Mouse (Mus musculus) brain, embryonic 14.5 days (tissue): ENCODE measurements around the gene Serpine1. TPM values are rescaled to one million over a fixed set of nuclear protein-coding genes. Genes with fewer than 3 reads are reported as not detected.

Experiments used
- DNase-seq: peaks from one replicate; pipeline ENCODE4 v3.0.0-alpha.2; 2011; ENCODE audit warnings: low read depth
- CTCF ChIP-seq: fragments of 200-500 bp; IDR thresholded peaks from 2 replicates; pipeline ENCODE4 v1.5.1; 2012; ENCODE audit warnings: inconsistent platforms, mild to moderate bottlenecking, moderate library complexity, borderline replicate concordance; ENCODE audit not compliant: insufficient read depth, insufficient read length; ENCODE audit errors: extremely low read depth
- POLR2A ChIP-seq: fragments of 200-500 bp; IDR thresholded peaks from 2 replicates; pipeline ENCODE4 v1.6.1; 2012; ENCODE audit warnings: mild to moderate bottlenecking, inconsistent platforms, borderline replicate concordance; ENCODE audit not compliant: poor library complexity, insufficient read depth, insufficient read length, severe bottlenecking; ENCODE audit errors: extremely low read depth
- polyA plus RNA-seq: library from polyadenylated mRNA; depleted of rRNA; stranded (reverse); fragments of >200 nt; gene quantifications from 2 replicates; pipeline ENCODE4 v1.2.3, GENCODE M21; 2012

The Serpine1 gene
- polyA plus RNA-seq, 1 experiment = 2.6 TPM

- no peak for DNase-seq
- no peak for TF ChIP-seq CTCF
- TF ChIP-seq POLR2A = no peak
Measured at GRCm38 (mm10) chr5:137108111-137108510, 36.0 kb upstream of the Serpine1 start.

DNA sequence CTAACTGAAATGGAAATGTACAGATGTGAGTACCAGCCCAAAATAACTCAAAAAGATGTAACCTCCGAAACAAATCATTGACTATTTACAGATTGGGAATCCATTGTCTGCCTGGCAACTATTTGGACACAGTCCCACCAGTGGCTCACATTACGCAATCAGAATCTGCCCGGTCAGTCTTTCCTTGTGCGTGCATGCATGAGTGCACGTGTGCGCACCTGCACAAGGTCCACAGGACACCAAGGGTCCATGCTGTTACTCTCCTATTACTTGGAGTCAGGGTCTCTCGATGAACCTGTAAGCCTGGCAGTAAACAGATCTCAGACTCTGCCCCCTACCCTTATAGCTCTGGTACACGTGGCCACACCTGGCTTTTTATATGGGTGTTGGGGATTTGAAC, 35.6 kb upstream of the Serpine1 start:
- no peak for DNase-seq
- TF ChIP-seq POLR2A (no peak), CTCF (no peak)

GRCm38 (mm10) chr5:137107024-137107423, 35.0 kb upstream of the Serpine1 start:
- DNase-seq = peak; percentile 92
- TF ChIP-seq CTCF = peak; percentile 74; the same call in 1 of the 2 replicates
- TF ChIP-seq POLR2A = no peak

DNA sequence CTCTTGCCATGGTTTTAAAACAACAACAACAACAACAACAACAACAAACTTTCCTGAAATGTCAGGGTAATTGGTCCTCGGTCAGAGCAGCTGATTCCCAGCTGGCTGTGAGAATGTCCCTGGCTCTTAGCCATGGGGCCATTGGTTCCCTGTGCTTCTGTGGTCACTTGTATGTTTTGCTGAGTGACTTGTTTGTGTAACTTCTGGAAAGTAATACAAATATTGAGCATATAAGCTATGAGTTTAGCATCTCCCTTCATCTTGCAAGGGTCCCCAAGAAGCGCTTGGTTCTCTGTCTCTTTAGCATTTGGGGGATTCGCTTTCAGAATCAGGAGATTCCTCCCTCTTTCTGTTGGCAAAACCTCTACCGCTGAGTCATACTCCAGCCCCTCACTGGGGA, 34.4 kb upstream of the Serpine1 start:
- no peak for DNase-seq
- TF ChIP-seq CTCF = no peak

DNA sequence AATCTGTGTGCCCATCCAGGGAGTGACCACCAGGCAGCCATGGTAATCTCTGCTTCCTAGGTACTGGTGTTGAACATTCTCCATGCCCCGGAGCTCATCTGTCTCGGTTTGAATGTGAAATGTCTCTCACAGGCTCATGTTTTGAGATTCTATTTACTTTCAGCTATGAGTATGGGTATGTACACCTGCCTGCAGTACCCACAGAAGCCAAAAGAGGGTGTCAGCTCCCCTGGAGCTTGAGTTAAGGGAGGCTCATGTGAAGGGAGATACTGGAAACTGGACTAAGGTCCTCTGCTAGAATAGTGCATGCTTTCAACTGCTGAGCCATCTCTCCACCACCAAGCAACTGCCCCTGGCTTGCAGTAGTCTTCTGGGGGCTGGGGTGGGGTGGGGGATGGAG, 31.9 kb upstream of the Serpine1 start:
- DNase-seq = no peak
- TF ChIP-seq POLR2A (no peak), CTCF (peak; percentile 12; the same call in 1 of the 2 replicates)

GRCm38 (mm10) chr5:137102575-137103522, 30.8 kb upstream of the Serpine1 start:
- DNase-seq = peak; percentile 51
- TF ChIP-seq CTCF (no peak), POLR2A (no peak)

DNA sequence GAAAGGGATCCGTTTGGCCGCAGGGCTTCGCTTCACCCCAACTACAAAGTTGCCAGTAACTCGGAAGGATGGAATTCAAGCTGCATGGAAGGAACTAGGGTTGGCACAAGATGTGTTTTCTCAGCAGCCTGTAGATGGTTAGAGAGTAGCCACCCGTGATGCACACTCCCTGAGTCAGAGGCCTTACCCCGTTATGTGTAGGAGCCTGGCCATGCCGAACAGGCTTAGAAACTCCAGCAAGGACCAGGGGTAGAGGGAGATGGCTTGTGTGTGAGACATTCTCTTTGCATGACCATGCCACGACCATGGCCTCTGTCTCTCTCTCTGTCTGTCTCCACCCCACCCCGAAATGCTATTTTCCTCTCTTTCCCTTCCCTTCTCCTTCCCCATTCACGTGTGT, 30.0 kb upstream of the Serpine1 start:
- DNase-seq = no peak
- no peak for TF ChIP-seq CTCF
- TF ChIP-seq POLR2A = no peak

- no peak for TF ChIP-seq CTCF
- TF ChIP-seq POLR2A = no peak
- DNase-seq = no peak
Measured at GRCm38 (mm10) chr5:137100660-137101059, 28.6 kb upstream of the Serpine1 start.

DNA sequence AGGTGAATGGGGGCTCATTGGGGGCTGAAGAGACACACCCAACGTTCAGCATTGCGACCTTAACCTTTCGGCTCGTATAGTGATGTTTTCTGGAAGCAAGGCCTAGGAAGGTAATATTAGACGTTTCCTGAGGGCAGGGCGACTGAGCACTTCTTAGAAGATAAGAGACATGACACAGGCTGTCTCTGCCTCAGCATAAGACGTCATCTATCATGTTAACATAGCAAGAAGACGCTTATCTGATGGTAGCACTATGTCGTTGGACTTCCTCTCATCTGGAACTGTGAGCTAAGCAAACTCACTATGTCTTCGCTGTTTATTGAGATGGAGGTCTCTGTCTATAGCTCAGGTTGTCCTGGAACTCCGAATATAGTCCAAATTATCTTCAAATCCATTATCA, 26.4 kb upstream of the Serpine1 start:
- no peak for DNase-seq
- TF ChIP-seq POLR2A (no peak), CTCF (no peak)

- DNase-seq = peak; percentile 30
Measured at GRCm38 (mm10) chr5:137096037-137096436, 24.0 kb upstream of the Serpine1 start.

DNA sequence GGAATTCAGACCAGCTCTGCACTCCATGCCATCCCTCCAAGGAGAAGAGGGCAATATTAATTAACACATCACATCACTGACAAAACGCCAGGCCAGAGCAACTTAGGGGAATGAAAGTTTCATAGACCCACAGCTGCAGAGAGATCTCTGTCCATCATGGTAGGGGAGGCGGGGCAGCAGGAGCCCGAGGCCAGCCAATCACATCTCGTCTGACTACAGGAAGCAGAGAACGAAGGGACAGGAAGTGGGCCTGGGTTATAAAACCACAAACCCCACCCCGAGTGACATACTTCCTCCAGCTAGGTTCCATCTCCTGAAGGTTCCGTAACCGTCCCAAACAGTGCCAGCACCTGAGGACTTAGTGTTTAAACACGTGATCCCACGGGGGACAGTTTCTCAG, 23.1 kb upstream of the Serpine1 start:
- no peak for DNase-seq
- TF ChIP-seq CTCF = no peak
- TF ChIP-seq POLR2A = no peak

More at GRCm38 (mm10) chr5:137096037-137096436, 24.0 kb upstream of the Serpine1 start:
- TF ChIP-seq CTCF (no peak), POLR2A (no peak)

DNA sequence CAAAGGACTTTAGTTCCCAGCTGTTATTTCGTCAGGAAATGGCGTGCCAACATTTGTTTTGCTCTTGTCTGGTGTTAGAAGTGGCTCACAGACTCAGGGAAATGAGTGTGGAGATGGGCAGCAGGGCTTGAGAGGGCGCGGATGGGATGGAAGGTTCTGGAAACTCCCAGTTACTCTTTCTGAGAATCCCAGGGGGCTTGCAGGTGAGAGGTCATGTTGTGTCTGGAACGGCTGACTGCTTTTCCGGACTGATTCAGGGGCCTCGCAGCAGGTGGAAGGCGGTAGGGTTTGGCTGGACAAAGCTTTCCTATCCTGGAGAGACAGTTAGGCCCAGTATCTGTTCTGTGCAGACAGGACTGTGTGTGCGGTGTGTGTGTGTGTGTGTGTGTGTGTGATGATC, 21.7 kb upstream of the Serpine1 start:
- DNase-seq = no peak
- TF ChIP-seq POLR2A (no peak), CTCF (no peak)
